Mouse (Mus musculus) liver, embryonic 18 days (tissue): ENCODE measurements around the gene Syne2. TPM values are rescaled to one million over a fixed set of nuclear protein-coding genes. Genes with fewer than 3 reads are reported as not detected.

Experiments
- polyA plus RNA-seq: library from polyadenylated mRNA; depleted of rRNA; stranded (reverse); fragments of >200 nt; gene quantifications from 2 replicates; pipeline ENCODE4 v1.2.3, GENCODE M21; 2012; rRNA removed

Gene Syne2
- polyA plus RNA-seq, result 4.7 and 6.1 TPM in 2 replicates

GRCm38 (mm10) chr12:75817959-75818452 lies at the start of gene Syne2:
Gene Syne2 (plus strand): TSS chr12:75818134.

Other genes with a start within 250 kb of the Syne2 start
- gene Ppp2r5e, start 221.9 kb upstream of the Syne2 start, polyA plus RNA-seq, result 6.8 and 7.7 TPM in 2 replicates
- 4.2 TPM in 2 replicates for gene Wdr89, start 148.6 kb upstream of the Syne2 start, polyA plus RNA-seq
- 11.6 and 11.7 TPM in 2 replicates for gene Sgpp1, start 82.4 kb upstream of the Syne2 start, polyA plus RNA-seq